Mouse (Mus musculus): Measurements from ENCODE around the gene Adam25. TPM values are rescaled to one million over a fixed set of nuclear protein-coding genes. Genes with fewer than 3 reads are reported as not detected.
"Not testable (repeated sequence)": the region's sequence is repeated elsewhere in the genome, so short reads cannot be mapped to it uniquely, and the experiment has no call there.

Adam25 gene
- total RNA-seq (2014; rRNA removed): not detected in 2 replicates
- polyA plus RNA-seq (2015; fragmentation: Nextera tagmentation; extraction: Ambion mirVana): not detected in 2 replicates

GRCm38 (mm10) chr8:40751908-40752307, at the start of gene Adam25:
TSS of gene Adam25 (plus strand) at chr8:40752208.
- WGBS: 56% methylated on average over 1 of the region's 1 CpGs

GRCm38 (mm10) chr8:40715406-40715805, 36.6 kb upstream of the Adam25 start:
- H3K4me3 ChIP-seq (ENCODE audit: low read depth, low read length); H3K4me2 ChIP-seq (ENCODE audit: low read depth, low read length, poor library complexity, severe bottlenecking); H3K27ac ChIP-seq (ENCODE audit: low read depth, low read length); H3K4me1 ChIP-seq (ENCODE audit: insufficient read depth, low read length); H3K36me3 ChIP-seq (ENCODE audit: insufficient read depth, low read length); H3K27me3 ChIP-seq (ENCODE audit: insufficient read depth, low read length); H3K9me3 ChIP-seq (ENCODE audit: low read length); ATAC-seq (ENCODE audit: low FRiP score); DNase-seq (ENCODE audit: low spot score); H3K9ac ChIP-seq (replicated peaks; ENCODE audit: low read length, poor library complexity, severe bottlenecking): not testable (repeated sequence)
- WGBS: 91% methylated on average over 4 of the region's 4 CpGs

More at GRCm38 (mm10) chr8:40751908-40752307, at the start of gene Adam25:
- H3K4me2 ChIP-seq (ENCODE audit: low read depth, low read length, poor library complexity, severe bottlenecking); H3K9me3 ChIP-seq (ENCODE audit: low read length); H3K36me3 ChIP-seq (ENCODE audit: insufficient read depth, low read length); H3K27me3 ChIP-seq (ENCODE audit: insufficient read depth, low read length); H3K27ac ChIP-seq (ENCODE audit: low read depth, low read length); DNase-seq (ENCODE audit: low spot score); H3K4me1 ChIP-seq (ENCODE audit: insufficient read depth, low read length); H3K9ac ChIP-seq (replicated peaks; ENCODE audit: low read length, poor library complexity, severe bottlenecking); ATAC-seq (ENCODE audit: low FRiP score); H3K4me3 ChIP-seq (ENCODE audit: low read depth, low read length): not testable (repeated sequence)

GRCm38 (mm10) chr8:40715986-40716385, 36.0 kb upstream of the Adam25 start:
- no peak for TF ChIP-seq CTCF (IDR thresholded peaks at IDR 0.05)
- H3K4me1 ChIP-seq (ENCODE audit: insufficient read depth, low read length): no peaks in the 10 kb centered on the region
- ATAC-seq (ENCODE audit: low FRiP score): no peak
- no peaks in the 10 kb centered on the region for H3K9me3 ChIP-seq (ENCODE audit: low read length)
- no peak overlapping the region for H3K9ac ChIP-seq (replicated peaks; ENCODE audit: low read length, poor library complexity, severe bottlenecking)
- WGBS: 87% methylated on average over 7 of the region's 7 CpGs
- no peaks in the 10 kb centered on the region for H3K36me3 ChIP-seq (ENCODE audit: insufficient read depth, low read length)
- no peaks in the 10 kb centered on the region for H3K27me3 ChIP-seq (ENCODE audit: insufficient read depth, low read length)
- H3K4me3 ChIP-seq (ENCODE audit: low read depth, low read length): no peak overlapping the region
- H3K4me2 ChIP-seq (ENCODE audit: low read depth, low read length, poor library complexity, severe bottlenecking): no peak overlapping the region
- DNase-seq (ENCODE audit: low spot score): no peak
- no peak overlapping the region for H3K27ac ChIP-seq (ENCODE audit: low read depth, low read length)

- no peaks in the 10 kb centered on the region for H3K27me3 ChIP-seq (ENCODE audit: insufficient read depth, low read length)
- DNase-seq (ENCODE audit: low spot score): no peak
- ATAC-seq (ENCODE audit: low FRiP score): no peak
- H3K36me3 ChIP-seq (ENCODE audit: insufficient read depth, low read length): no peaks in the 10 kb centered on the region
- no peak overlapping the region for H3K9ac ChIP-seq (replicated peaks; ENCODE audit: low read length, poor library complexity, severe bottlenecking)
- no peak overlapping the region for H3K4me2 ChIP-seq (ENCODE audit: low read depth, low read length, poor library complexity, severe bottlenecking)
- H3K4me3 ChIP-seq (ENCODE audit: low read depth, low read length): no peak overlapping the region
- no peaks in the 10 kb centered on the region for H3K4me1 ChIP-seq (ENCODE audit: insufficient read depth, low read length)
- no peak overlapping the region for H3K27ac ChIP-seq (ENCODE audit: low read depth, low read length)
- no peaks in the 10 kb centered on the region for H3K9me3 ChIP-seq (ENCODE audit: low read length)
- no peak for TF ChIP-seq CTCF (IDR thresholded peaks at IDR 0.05)
These were observed 31.3 kb downstream of the Adam25 start for GRCm38 (mm10) chr8:40783320-40783719.

- not testable (repeated sequence) for DNase-seq (ENCODE audit: low spot score); H3K4me1 ChIP-seq (ENCODE audit: insufficient read depth, low read length); H3K27me3 ChIP-seq (ENCODE audit: insufficient read depth, low read length); H3K9me3 ChIP-seq (ENCODE audit: low read length); H3K9ac ChIP-seq (replicated peaks; ENCODE audit: low read length, poor library complexity, severe bottlenecking); H3K4me3 ChIP-seq (ENCODE audit: low read depth, low read length); H3K4me2 ChIP-seq (ENCODE audit: low read depth, low read length, poor library complexity, severe bottlenecking); H3K36me3 ChIP-seq (ENCODE audit: insufficient read depth, low read length); ATAC-seq (ENCODE audit: low FRiP score); H3K27ac ChIP-seq (ENCODE audit: low read depth, low read length)
- WGBS: 77% methylated on average over 1 of the region's 1 CpGs
These were observed 41.0 kb downstream of the Adam25 start, which contains the start of gene Adam20 for GRCm38 (mm10) chr8:40792973-40793372. TSS of gene Adam20 (plus strand) at chr8:40793273.

- no peak for TF ChIP-seq CTCF (IDR thresholded peaks at IDR 0.05)
- Histone ChIP-seq H3K4me3 (ENCODE audit: low read depth, low read length) (no peak overlapping the region), H3K4me1 (ENCODE audit: insufficient read depth, low read length) (no peaks in the 10 kb centered on the region), H3K27ac (ENCODE audit: low read depth, low read length) (no peak overlapping the region), H3K36me3 (ENCODE audit: insufficient read depth, low read length) (no peaks in the 10 kb centered on the region), H3K27me3 (ENCODE audit: insufficient read depth, low read length) (no peaks in the 10 kb centered on the region), H3K4me2 (ENCODE audit: low read depth, low read length, poor library complexity, severe bottlenecking) (no peak overlapping the region), H3K9ac (replicated peaks; ENCODE audit: low read length, poor library complexity, severe bottlenecking) (no peak overlapping the region), H3K9me3 (ENCODE audit: low read length) (no peaks in the 10 kb centered on the region)
- ATAC-seq (ENCODE audit: low FRiP score): no peak
- WGBS: 87% methylated on average over 2 of the region's 2 CpGs
- DNase-seq (ENCODE audit: low spot score): no peak
These were observed 51.5 kb downstream of the Adam25 start for GRCm38 (mm10) chr8:40803379-40804079.

Other genes with a start within 250 kb of the Adam25 start
- not detected in 2 replicates for gene Adam24, start 77.1 kb upstream of the Adam25 start, total RNA-seq (2014; rRNA removed)
- gene Adam24, start 77.1 kb upstream of the Adam25 start, polyA plus RNA-seq (2015; fragmentation: Nextera tagmentation; extraction: Ambion mirVana): not detected in 2 replicates
- not detected in 2 replicates for gene Adam20, start 41.1 kb downstream of the Adam25 start, total RNA-seq (2014; rRNA removed)
- gene Adam20, start 41.1 kb downstream of the Adam25 start, polyA plus RNA-seq (2015; fragmentation: Nextera tagmentation; extraction: Ambion mirVana): not detected in 2 replicates
- gene Adam39, start 70.8 kb downstream of the Adam25 start, total RNA-seq (2014; rRNA removed): not detected in 2 replicates
- gene Adam39, start 70.8 kb downstream of the Adam25 start, polyA plus RNA-seq (2015; fragmentation: Nextera tagmentation; extraction: Ambion mirVana): not detected in 2 replicates